Mouse (Mus musculus) neutrophil, adult 83 days (primary cell): ENCODE data around the gene Usp31. TPM values are rescaled to one million over a fixed set of nuclear protein-coding genes. Genes with fewer than 3 reads are reported as not detected.

Experiments used
- total RNA-seq, 2 experiments: library from RNA; stranded (reverse); gene quantifications; one replicate each; pipeline ENCODE4 v1.2.4; 2023

Gene Usp31
- total RNA-seq = 1 to 10 TPM; 4.0 to 5.0 TPM

DNA sequence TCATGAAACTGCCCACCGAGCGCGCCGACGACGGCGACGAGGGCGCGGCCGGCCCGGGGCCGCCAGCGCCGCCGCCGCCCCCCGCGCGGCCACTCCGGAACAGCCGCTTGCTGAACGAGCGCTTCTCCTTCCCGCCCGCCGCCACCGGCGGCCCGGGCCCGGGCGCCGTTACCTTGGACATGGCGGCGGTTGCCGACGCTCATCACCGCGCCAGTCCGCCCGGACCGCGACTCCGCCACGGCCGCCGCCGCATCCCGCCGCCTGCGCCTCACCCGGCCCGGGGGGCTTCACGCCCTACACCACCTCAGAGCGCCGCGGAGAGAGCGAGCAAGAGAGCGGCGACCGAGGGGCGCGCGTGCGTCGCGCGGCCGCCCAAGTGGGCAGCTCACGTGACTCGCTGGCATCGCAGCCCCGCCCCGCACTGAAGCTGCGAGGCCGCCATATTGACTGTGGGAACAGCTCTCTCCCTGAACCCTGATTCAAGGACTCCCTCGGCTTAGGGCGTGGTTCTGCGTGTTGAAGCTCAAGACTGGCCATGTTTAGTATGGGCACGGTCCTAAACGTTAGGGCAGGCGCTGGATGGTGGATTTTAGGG is at the start of gene Usp31:
Gene Usp31 (minus strand): TSS at position 181 of the 595 bp plus-strand sequence.

DNA sequence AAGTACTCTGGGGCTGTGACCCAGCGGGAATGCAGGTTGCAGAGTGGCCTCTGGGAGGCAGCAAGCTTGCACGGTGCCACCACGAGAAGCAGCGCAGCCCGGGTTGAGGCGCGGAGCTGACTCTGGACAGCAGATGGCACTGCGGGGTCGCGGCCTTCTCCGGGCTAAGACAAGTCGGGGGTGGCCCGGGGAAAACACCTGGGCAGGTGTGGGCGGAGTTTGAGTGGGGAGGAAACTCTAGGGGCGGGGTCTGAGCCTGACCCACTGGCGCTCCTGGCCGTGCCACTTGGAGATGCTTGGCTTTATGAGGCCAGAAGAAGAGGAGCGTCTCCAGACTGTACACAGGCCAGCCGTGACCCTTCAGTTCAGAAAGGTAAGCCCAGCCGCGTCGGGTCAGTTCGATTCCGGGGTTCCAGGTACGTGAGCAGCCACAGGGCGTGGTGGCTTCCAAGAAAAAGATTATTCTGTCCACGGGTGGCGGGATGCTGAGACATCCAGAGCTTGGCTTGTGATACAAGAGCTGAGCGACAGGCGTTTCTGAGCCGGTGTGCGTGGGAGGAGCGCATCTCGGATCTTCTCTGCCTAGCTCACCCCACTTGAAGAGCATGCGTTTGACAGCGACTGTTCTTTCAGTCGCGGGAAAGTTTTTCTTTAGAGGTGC is 27.2 kb upstream of the Usp31 start, which contains the start of gene Scnn1g:
Gene Scnn1g (plus strand): TSS at position 309 of the 661 bp plus-strand sequence.

Other genes with a start within 250 kb of the Usp31 start
- not detected for gene Scnn1g, start 27.2 kb upstream of the Usp31 start, total RNA-seq
- not detected for gene Scnn1b, start 157.8 kb upstream of the Usp31 start, total RNA-seq